Mouse (Mus musculus) MEL (cell line): ENCODE results near the gene Isoc2a. TPM values are rescaled to one million over a fixed set of nuclear protein-coding genes. Genes with fewer than 3 reads are reported as not detected.

ENCODE experiments used
- DNase-seq: peaks from one replicate; pipeline ENCODE4 v3.0.0; 2011; ENCODE audit warnings: low read depth, low spot score
- H3K27ac ChIP-seq: 2 replicates; pipeline ENCODE4 v1.5.1; 2012; ENCODE audit warnings: low read depth, mild to moderate bottlenecking, control low read depth, low read length, moderate library complexity; ENCODE audit not compliant: control insufficient read depth
- H3K27me3 ChIP-seq, 2 experiments: fragments of 150-350 bp in 1 of 2; sonication (generic) in 1 of 2; 2 replicates each; pipeline ENCODE4 v1.6.1; 2012; ENCODE audit warnings: low read length in 2 of 2, mild to moderate bottlenecking in 2 of 2, improper control_type of control experiment in 1 of 2, moderate library complexity in 1 of 2; ENCODE audit not compliant: insufficient read depth in 2 of 2, control insufficient read depth in 1 of 2
- H3K36me3 ChIP-seq, 2 experiments: 2 replicates each; pipeline ENCODE4 v1.6.1; 2012 to 2014; ENCODE audit warnings: low read length in 2 of 2, improper control_type of control experiment in 1 of 2, inconsistent platforms in 1 of 2, mild to moderate bottlenecking in 1 of 2; ENCODE audit not compliant: insufficient read depth in 2 of 2, control insufficient read depth in 1 of 2
- H3K4me1 ChIP-seq, 2 experiments: fragments of 150-350 bp in 1 of 2; sonication (generic) in 1 of 2; 2 replicates each; pipeline ENCODE4 v1.6.1; 2012; ENCODE audit warnings: low read length in 2 of 2, improper control_type of control experiment in 1 of 2, mild to moderate bottlenecking in 1 of 2; ENCODE audit not compliant: insufficient read depth in 2 of 2, control insufficient read depth in 1 of 2
- H3K4me3 ChIP-seq, 2 experiments: fragments of 150-350 bp in 1 of 2; sonication (generic) in 1 of 2; 2 replicates each; pipeline ENCODE4 v1.5.1; 2012; ENCODE audit warnings: low read depth in 2 of 2, low read length in 2 of 2, mild to moderate bottlenecking in 2 of 2, moderate library complexity in 2 of 2, control low read depth in 1 of 2, improper control_type of control experiment in 1 of 2; ENCODE audit not compliant: control insufficient read depth in 1 of 2, insufficient read depth in 1 of 2
- H3K79me2 ChIP-seq: 2 replicates; pipeline ENCODE4 v1.6.1; 2012; ENCODE audit warnings: mild to moderate bottlenecking, low read length, moderate library complexity; ENCODE audit not compliant: control insufficient read depth, poor library complexity, insufficient read depth
- H3K9ac ChIP-seq: 2 replicates; pipeline ENCODE4 v1.6.1; 2012; ENCODE audit warnings: low read depth, mild to moderate bottlenecking, control low read depth, low read length, moderate library complexity; ENCODE audit not compliant: control insufficient read depth, poor library complexity, severe bottlenecking
- H3K9me3 ChIP-seq: fragments of 150-350 bp; sonication (generic); replicated peaks from 2 replicates; pipeline ENCODE4 v1.6.1; 2012; ENCODE audit warnings: mild to moderate bottlenecking, low read length, improper control_type of control experiment, moderate library complexity; ENCODE audit not compliant: insufficient read depth
- CHD1 ChIP-seq: IDR thresholded peaks from 2 replicates; pipeline ENCODE4 v1.6.1; 2012; ENCODE audit warnings: low read depth, mild to moderate bottlenecking, inconsistent platforms, low read length, improper control_type of control experiment
- CHD2 ChIP-seq: IDR thresholded peaks from 2 replicates; pipeline ENCODE4 v1.6.1; 2011; ENCODE audit warnings: low read length, improper control_type of control experiment
- CTCF ChIP-seq, 3 experiments: IDR thresholded peaks in 2 of 3; conservative IDR thresholded peaks in 1 of 3; 2 replicates each; pipeline ENCODE4 v1.5.1; 2011 to 2012; ENCODE audit warnings: low read length in 3 of 3, low read depth in 2 of 3, mild to moderate bottlenecking in 2 of 3, improper control_type of control experiment in 1 of 3, inconsistent platforms in 1 of 3, mixed read lengths in 1 of 3, moderate library complexity in 1 of 3; ENCODE audit not compliant: control insufficient read depth in 1 of 3, insufficient read depth in 1 of 3, poor library complexity in 1 of 3, severe bottlenecking in 1 of 3
- E2F4 ChIP-seq: IDR thresholded peaks from 2 replicates; pipeline ENCODE4 v1.6.1; 2011; ENCODE audit warnings: low read depth, low read length, improper control_type of control experiment, borderline replicate concordance
- ELF1 ChIP-seq: IDR thresholded peaks from 2 replicates; pipeline ENCODE4 v1.6.1; 2014; ENCODE audit warnings: low read depth, mild to moderate bottlenecking, inconsistent platforms, low read length, improper control_type of control experiment, moderate library complexity
- EP300 ChIP-seq, 2 experiments: IDR thresholded peaks; 2 replicates each; pipeline ENCODE4 v1.6.1; 2011; ENCODE audit warnings: improper control_type of control experiment in 2 of 2, low read length in 2 of 2, low read depth in 1 of 2, mild to moderate bottlenecking in 1 of 2
- ETS1 ChIP-seq: IDR thresholded peaks from 2 replicates; pipeline ENCODE4 v1.6.1; 2012; ENCODE audit warnings: low read depth, mild to moderate bottlenecking, inconsistent platforms, low read length, improper control_type of control experiment, moderate library complexity
- GABPA ChIP-seq: IDR thresholded peaks from 2 replicates; pipeline ENCODE4 v1.6.1; 2012; ENCODE audit warnings: low read depth, mild to moderate bottlenecking, inconsistent platforms, low read length, improper control_type of control experiment, moderate library complexity
- GATA1 ChIP-seq: IDR thresholded peaks from 2 replicates; pipeline ENCODE4 v1.6.1; 2011; ENCODE audit warnings: low read depth, low read length, improper control_type of control experiment
- KAT2A ChIP-seq: conservative IDR thresholded peaks from 2 replicates; pipeline ENCODE4 v1.6.1; 2012; ENCODE audit warnings: low read depth, low read length, improper control_type of control experiment, inconsistent platforms
- MAZ ChIP-seq: IDR thresholded peaks from 2 replicates; pipeline ENCODE4 v1.6.1; 2012; ENCODE audit warnings: low read depth, mild to moderate bottlenecking, inconsistent platforms, low read length, improper control_type of control experiment
- MYB ChIP-seq: IDR thresholded peaks from 2 replicates; pipeline ENCODE4 v1.6.1; 2011; ENCODE audit warnings: mild to moderate bottlenecking, low read depth, low read length, improper control_type of control experiment
- NELFE ChIP-seq: IDR thresholded peaks from 2 replicates; pipeline ENCODE4 v1.6.1; 2011; ENCODE audit warnings: low read depth, low read length, improper control_type of control experiment
- POLR2A ChIP-seq, 2 experiments: IDR thresholded peaks; 2 replicates each; pipeline ENCODE4 v1.6.1; 2011 to 2012; ENCODE audit warnings: low read length in 2 of 2, mild to moderate bottlenecking in 2 of 2, control low read depth in 1 of 2, improper control_type of control experiment in 1 of 2, low read depth in 1 of 2, moderate library complexity in 1 of 2; ENCODE audit not compliant: control insufficient read depth in 1 of 2, insufficient read depth in 1 of 2, poor library complexity in 1 of 2
- POLR2AphosphoS5 ChIP-seq: IDR thresholded peaks from 2 replicates; pipeline ENCODE4 v1.6.1; 2012; ENCODE audit warnings: low read depth, borderline replicate concordance, mild to moderate bottlenecking, inconsistent platforms, low read length, moderate library complexity, mixed read lengths
- RAD21 ChIP-seq: IDR thresholded peaks from 2 replicates; pipeline ENCODE4 v1.6.1; 2011; ENCODE audit warnings: mild to moderate bottlenecking, low read depth, low read length, improper control_type of control experiment
- SMC3 ChIP-seq: IDR thresholded peaks from 2 replicates; pipeline ENCODE4 v1.6.1; 2011; ENCODE audit warnings: low read depth, low read length, improper control_type of control experiment
- TBP ChIP-seq: IDR thresholded peaks from 2 replicates; pipeline ENCODE4 v1.8.0; 2011; ENCODE audit warnings: low read depth, low read length, improper control_type of control experiment
- TCF12 ChIP-seq: IDR thresholded peaks from 2 replicates; pipeline ENCODE4 v1.6.1; 2014; ENCODE audit warnings: low read depth, mild to moderate bottlenecking, inconsistent platforms, low read length, improper control_type of control experiment, moderate library complexity
- UBTF ChIP-seq: IDR thresholded peaks from 2 replicates; pipeline ENCODE4 v1.6.1; 2012; ENCODE audit warnings: low read depth, mild to moderate bottlenecking, inconsistent platforms, low read length, improper control_type of control experiment, moderate library complexity, borderline replicate concordance; ENCODE audit not compliant: insufficient read depth
- USF2 ChIP-seq, 2 experiments: IDR thresholded peaks; 2 replicates each; pipeline ENCODE4 v1.6.1; 2011 to 2012; ENCODE audit warnings: improper control_type of control experiment in 2 of 2, low read length in 2 of 2, borderline replicate concordance in 1 of 2, inconsistent platforms in 1 of 2, low read depth in 1 of 2, mild to moderate bottlenecking in 1 of 2; ENCODE audit not compliant: insufficient read depth in 1 of 2
- ZC3H11A ChIP-seq: IDR thresholded peaks from 2 replicates; pipeline ENCODE4 v1.6.1; 2012; ENCODE audit warnings: low read depth, mild to moderate bottlenecking, inconsistent platforms, low read length, improper control_type of control experiment
- ZMIZ1 ChIP-seq: IDR thresholded peaks from 2 replicates; pipeline ENCODE4 v1.6.1; 2012; ENCODE audit warnings: low read depth, mild to moderate bottlenecking, inconsistent platforms, low read length, improper control_type of control experiment, moderate library complexity
- ZNF384 ChIP-seq: IDR thresholded peaks from 2 replicates; pipeline ENCODE4 v1.6.1; 2012; ENCODE audit warnings: low read depth, mild to moderate bottlenecking, inconsistent platforms, low read length, improper control_type of control experiment
- polyA plus RNA-seq, 2 experiments: library from polyadenylated mRNA; stranded (reverse) in 1 of 2; unstranded in 1 of 2; fragments of >175 nt in 1 of 2; fragments of >200 nt in 1 of 2; gene quantifications; 2 replicates each; pipeline versions ENCODE4 v1.2.1 to v1.2.4; 2012; ENCODE audit warnings: low replicate concordance in 2 of 2, low read depth in 1 of 2; ENCODE audit not compliant: insufficient read length in 2 of 2, insufficient read depth in 1 of 2, missing spikeins in 1 of 2
- total RNA-seq: library from RNA; depleted of rRNA; stranded (reverse); fragments of 300-350 nt; gene quantifications from 2 replicates; pipeline ENCODE4 v1.2.3, GENCODE M21; 2012

Gene Isoc2a
- total and polyA plus RNA-seq, 3 experiments: 11.1 to 20.6 TPM; not detected in 1

DNA sequence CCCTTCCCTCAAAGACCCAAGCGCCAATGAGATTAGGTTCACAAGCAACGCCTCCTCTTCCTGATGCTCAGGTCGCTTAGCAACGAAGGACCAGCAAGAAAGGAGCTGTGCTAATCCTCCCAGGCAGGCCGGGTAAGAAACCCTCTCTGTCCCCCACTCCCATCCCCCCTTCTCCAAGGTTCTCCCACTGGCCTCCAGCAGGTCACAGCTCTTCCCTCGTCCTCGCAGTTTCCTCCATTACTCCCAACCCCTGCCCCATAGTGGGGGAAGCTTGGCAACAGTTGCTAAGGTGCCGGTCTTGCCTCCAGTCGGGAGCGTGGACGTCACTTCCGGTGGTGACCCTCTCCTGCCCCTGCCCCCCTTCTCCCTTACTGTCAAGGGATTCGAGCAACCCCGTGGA is 45.6 kb downstream of the Isoc2a start:
- no peaks in the 10 kb centered on the region for H3K4me1 ChIP-seq
- no peaks in the 10 kb centered on the region for H3K9me3 ChIP-seq
- no peak overlapping the region for H3K9ac ChIP-seq
- no peaks in the 10 kb centered on the region for H3K79me2 ChIP-seq
- H3K27me3 ChIP-seq: no peaks in the 10 kb centered on the region
- H3K4me3 ChIP-seq: no peak overlapping the region
- no peak for TF ChIP-seq ETS1
- TF ChIP-seq POLR2AphosphoS5: no peak
- no peak for TF ChIP-seq TBP
- TF ChIP-seq ZNF384: no peak
- TF ChIP-seq CHD2: no peak
- TF ChIP-seq USF2 (IDR thresholded peaks at IDR 0.05; ENCODE audit: borderline replicate concordance in 1 of 2, insufficient read depth in 1 of 2, low read depth in 1 of 2, low read length in 2 of 2): no peak
- no peak for TF ChIP-seq KAT2A
- TF ChIP-seq CTCF (IDR thresholded peaks at IDR 0.05 in 2 of 3, conservative IDR thresholded peaks at IDR 0.05 in 1 of 3; ENCODE audit: control insufficient read depth in 1 of 3, insufficient read depth in 1 of 3, low read depth in 2 of 3, low read length in 3 of 3, poor library complexity in 1 of 3, severe bottlenecking in 1 of 3): no peak
- no peak for TF ChIP-seq POLR2A (IDR thresholded peaks at IDR 0.05; ENCODE audit: control insufficient read depth in 1 of 2, insufficient read depth in 1 of 2, low read depth in 1 of 2, low read length in 2 of 2, poor library complexity in 1 of 2)
- TF ChIP-seq CHD1: no peak
- no peak for TF ChIP-seq RAD21
- TF ChIP-seq MYB: no peak
- no peak for TF ChIP-seq NELFE
- TF ChIP-seq GATA1: no peak
- TF ChIP-seq ELF1: no peak
- TF ChIP-seq E2F4: no peak
- TF ChIP-seq SMC3: no peak
- TF ChIP-seq EP300 (IDR thresholded peaks at IDR 0.05; ENCODE audit: low read depth in 1 of 2, low read length in 2 of 2): no peak
- DNase-seq: no peak
- H3K36me3 ChIP-seq: no peaks in the 10 kb centered on the region
- H3K27ac ChIP-seq: no peak overlapping the region

DNA sequence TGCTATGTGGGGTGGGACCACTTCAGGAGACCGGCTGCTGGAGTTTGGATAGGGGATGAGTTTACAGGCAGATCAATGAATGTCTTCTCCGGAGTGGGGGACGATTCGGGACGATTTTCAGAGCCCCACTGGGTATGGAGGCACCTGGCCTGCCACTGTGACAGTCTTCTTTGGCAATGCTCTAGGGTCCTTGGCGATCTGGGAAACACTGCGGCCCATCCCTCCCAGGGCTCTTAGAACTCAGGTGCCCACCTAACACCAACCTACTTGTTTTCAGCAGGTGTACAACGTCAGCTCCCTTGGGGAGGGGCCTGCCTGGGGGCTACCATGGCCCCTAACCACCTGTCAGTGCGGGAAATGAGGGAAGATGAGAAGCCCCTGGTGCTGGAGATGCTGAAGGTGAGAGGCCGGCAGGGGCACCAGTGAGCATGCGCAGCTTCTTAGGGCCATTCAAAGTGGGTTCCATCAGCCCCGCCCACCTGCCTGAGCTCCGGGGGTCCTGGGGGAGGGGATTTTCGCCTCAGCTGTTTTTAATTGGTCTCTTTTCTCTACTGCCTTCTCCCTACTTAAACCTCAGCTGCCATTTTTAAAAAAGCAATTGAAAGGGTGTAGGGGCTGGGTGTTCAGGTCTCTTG is 46.1 kb downstream of the Isoc2a start:
- H3K4me1 ChIP-seq: no peaks in the 10 kb centered on the region
- H3K9me3 ChIP-seq: no peaks in the 10 kb centered on the region
- no peak for DNase-seq
- H3K36me3 ChIP-seq: no peaks in the 10 kb centered on the region
- TF ChIP-seq ZC3H11A (no peak), KAT2A (no peak), CTCF (IDR thresholded peaks at IDR 0.05 in 2 of 3, conservative IDR thresholded peaks at IDR 0.05 in 1 of 3; ENCODE audit: control insufficient read depth in 1 of 3, insufficient read depth in 1 of 3, low read depth in 2 of 3, low read length in 3 of 3, poor library complexity in 1 of 3, severe bottlenecking in 1 of 3) (no peak), UBTF (no peak), MYB (no peak), MAZ (no peak), ZNF384 (no peak), CHD1 (no peak), EP300 (IDR thresholded peaks at IDR 0.05; ENCODE audit: low read depth in 1 of 2, low read length in 2 of 2) (no peak), TBP (no peak), TCF12 (no peak), GABPA (no peak), ZMIZ1 (no peak)
- no peak overlapping the region for H3K27ac ChIP-seq
- H3K4me3 ChIP-seq: no peak overlapping the region
- H3K9ac ChIP-seq: no peak overlapping the region
- H3K79me2 ChIP-seq: no peaks in the 10 kb centered on the region
- H3K27me3 ChIP-seq: no peaks in the 10 kb centered on the region
